Mouse (Mus musculus) bone marrow macrophage, adult 2 months (primary cell): ENCODE results near the gene Gm13276.
"Not testable (repeated sequence)": the region's sequence is repeated elsewhere in the genome, so short reads cannot be mapped to it uniquely, and the experiment has no call there.

Source experiments
- CTCF ChIP-seq: IDR thresholded peaks from 2 replicates; pipeline ENCODE4 v1.5.1; 2012; ENCODE audit warnings: low read depth, mild to moderate bottlenecking, low read length, moderate library complexity
- POLR2A ChIP-seq: IDR thresholded peaks from 2 replicates; pipeline ENCODE4 v1.6.1; 2012; ENCODE audit warnings: mild to moderate bottlenecking, low read depth, low read length, borderline replicate concordance

DNA sequence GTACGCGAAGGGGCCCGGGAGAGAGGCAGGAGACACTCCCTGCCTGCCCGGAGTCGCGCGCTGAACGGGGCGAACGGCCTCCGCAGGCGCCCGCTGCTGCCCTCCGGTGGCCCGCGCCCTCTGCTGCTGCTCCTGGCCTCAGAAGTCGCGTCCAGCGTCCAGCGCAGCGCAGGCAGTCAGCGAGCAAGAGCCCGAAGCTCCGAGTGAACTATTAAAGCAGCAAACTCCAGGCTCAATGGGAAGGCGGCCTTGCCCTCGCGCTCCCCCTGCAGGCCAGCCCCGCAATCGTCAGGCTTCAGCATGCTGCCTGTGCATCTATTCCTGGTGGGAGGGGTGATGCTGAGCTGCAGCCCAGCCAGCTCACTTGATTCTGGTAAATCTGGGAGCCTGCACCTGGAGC is 8.9 kb upstream of the Gm13276 start, which contains the start of gene Gm13289:
- not testable (repeated sequence) for TF ChIP-seq POLR2A, CTCF
